Mouse (Mus musculus) megakaryocyte progenitor cell, adult 5-6 weeks (primary cell): Measurements from ENCODE around the gene Suclg1. TPM values are rescaled to one million over a fixed set of nuclear protein-coding genes. Genes with fewer than 3 reads are reported as not detected.

Experiments
- ATAC-seq: replicated peaks from 2 replicates; pipeline ENCODE4 v1.8.0; 2016; ENCODE audit warnings: mild to moderate bottlenecking, moderate TSS enrichment, inconsistent platforms; ENCODE audit not compliant: poor library complexity
- total RNA-seq, 2 experiments: library from RNA; stranded (forward) in 1 of 2; stranded (reverse) in 1 of 2; fragments of 157-497, 149-512 nt in 1 of 2; fragments of 200-1000 nt in 1 of 2; gene quantifications; 2 replicates each; pipeline versions ENCODE4 v1.2.3 to v1.2.4; 2015 to 2017

Suclg1 gene
- total RNA-seq, 2 experiments from 2014 or later, result 123 to 175 TPM

DNA sequence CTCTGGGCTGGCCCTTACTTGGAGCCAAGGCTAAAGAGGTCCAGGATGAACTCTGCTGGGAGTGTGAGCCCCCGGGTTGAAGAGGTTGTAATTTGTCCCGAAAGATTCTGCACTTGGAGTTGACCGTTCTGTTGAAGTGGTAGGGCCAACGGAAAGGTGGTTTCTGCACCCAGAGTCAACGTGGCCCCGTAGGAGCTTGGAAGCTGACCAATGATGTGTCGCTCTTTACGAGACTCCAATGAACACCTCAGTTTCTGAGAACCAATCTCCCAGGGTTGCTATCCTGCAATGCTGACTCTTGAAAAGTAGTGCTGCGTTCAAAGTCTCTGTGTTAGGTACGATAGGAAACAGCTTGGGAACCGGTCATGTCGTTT is 854 bp downstream of the Suclg1 start:
- peak; percentile 32 for ATAC-seq

GRCm38 (mm10) chr6:73249851-73250250 is 1.7 kb downstream of the Suclg1 start:
- ATAC-seq, result no peak

DNA sequence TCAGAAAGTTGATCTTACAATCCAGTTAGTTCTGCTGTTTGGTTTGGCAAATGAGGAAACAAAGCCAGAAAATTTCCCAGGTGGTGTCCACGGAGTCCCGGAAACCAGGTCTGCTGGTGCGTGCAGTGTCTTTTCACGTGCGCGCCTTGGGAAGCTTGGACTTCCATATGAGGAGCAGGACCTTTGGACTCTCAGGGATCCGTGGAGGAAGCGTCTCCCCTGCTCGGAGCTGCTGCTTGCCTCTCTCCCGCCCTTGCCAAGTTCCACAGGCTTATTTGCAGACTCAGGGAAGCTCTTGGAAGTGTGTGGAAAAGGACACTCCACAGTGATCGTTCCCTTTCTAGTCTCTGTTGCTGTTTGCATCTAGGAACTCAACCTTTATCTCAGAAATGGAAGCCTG is 3.2 kb downstream of the Suclg1 start:
- ATAC-seq, result no peak

DNA sequence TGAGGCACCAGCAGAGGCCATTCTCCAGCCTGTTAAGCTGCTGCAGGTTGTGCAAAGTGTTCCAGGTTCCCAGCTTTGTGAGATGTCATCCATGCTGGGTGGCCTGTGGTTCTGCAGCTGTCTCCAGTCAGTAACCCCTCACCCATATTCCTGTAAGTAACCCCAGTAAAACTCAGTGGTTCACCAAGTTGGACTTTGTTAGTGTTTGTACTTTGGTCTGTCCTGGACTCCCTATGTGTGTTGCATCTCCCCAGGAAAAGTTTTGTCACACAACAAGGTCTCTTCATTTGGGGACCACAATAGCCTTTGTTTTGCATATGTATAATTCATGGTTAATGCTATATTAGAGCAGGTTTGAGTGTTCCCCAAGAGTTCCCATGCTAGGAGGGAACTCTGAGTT is 4.2 kb downstream of the Suclg1 start:
- no peak for ATAC-seq

DNA sequence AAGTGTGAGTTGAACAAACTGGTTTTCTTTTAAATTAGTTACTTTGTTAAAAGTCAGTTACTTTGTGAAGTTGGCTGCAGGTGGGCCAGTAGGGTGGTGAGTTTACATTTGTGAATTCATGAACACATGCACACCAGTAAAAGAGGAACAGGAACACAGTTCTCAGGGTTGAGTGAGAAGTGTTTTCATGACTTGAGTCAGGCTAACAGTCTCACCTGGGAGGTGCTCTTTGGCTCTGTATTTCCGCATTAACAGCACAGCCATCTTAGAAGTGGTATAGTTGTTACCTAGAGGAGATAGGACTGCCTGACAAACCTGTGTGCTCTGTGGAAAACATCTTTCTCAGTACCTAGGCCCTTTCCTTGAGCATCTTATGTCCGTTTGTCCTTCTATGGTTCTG is 4.8 kb downstream of the Suclg1 start:
- no peak for ATAC-seq

- ATAC-seq, result no peak
Observed at GRCm38 (mm10) chr6:73253584-73253983, 5.4 kb downstream of the Suclg1 start.

GRCm38 (mm10) chr6:73254307-73255228 is 6.4 kb downstream of the Suclg1 start:
- ATAC-seq, result peak; percentile 79

DNA sequence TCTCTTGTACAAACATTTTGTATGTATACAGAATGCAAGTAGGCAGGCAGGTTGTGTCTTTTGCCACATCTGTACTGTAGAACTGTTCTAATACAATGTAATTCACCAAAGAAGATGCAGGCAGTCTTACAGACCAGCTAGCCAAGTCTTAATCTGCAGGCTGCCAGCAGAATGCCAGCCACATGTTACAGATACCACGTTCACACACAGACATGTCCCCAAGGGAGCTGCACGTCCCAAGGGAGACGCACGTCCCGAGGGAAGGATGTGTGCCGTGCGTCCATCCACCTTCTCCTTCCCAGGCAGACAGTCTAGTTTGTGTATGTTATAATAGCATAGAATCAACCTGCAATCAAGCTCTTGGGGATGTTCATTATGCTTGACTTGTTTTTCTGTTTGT is 8.9 kb downstream of the Suclg1 start:
- ATAC-seq, result no peak

DNA sequence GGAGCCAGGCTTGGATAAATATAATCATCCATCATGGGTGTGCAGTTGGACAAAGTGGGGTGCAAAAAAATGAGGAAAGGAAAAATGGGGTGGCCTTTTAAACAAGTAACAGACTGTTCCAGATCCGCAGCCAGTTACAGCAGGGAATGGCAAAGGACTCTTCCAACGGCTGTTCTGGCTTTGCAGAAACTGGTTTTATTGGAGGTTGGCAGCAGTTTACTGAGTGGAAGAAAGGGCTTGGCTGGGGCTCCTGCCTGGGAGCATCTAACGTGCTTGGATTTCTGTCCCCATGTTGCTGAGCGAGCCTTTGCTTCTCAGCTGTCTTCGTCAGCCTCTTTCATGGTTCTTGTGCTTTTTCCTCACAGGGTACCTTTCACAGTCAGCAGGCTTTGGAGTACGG is 11.9 kb downstream of the Suclg1 start:
- ATAC-seq, result no peak

- ATAC-seq, result no peak
Observed at GRCm38 (mm10) chr6:73264801-73265200, 16.6 kb downstream of the Suclg1 start.

DNA sequence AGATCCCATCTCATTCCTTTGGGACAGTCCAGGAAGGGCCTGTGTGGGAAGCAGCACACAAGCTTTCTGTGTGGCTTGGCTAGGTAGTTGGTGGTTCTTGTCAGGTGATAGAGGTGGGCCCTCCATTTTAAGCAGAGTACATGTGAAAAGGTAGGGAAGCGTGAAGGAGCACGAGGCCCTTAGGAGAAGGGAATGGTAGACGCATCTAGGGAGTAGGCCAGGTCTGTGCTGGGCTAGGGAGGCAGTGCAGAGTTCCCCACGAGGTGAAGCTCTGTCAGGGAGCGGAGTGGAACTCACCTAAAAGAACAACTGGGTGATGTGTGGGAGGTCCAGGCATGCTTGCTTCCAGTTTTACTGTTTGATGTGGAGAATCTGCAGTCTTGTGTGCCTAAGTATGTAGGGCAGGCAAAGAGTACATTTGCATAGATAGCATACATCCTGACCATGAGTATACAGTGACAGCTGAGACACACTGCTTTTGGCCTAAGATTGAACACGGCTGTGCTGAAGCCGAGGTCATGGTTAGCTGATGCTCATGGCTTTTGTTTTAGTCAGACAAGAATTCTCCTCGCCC is 19.6 kb downstream of the Suclg1 start:
- ATAC-seq, result no peak

GRCm38 (mm10) chr6:73269374-73269773 is 21.2 kb downstream of the Suclg1 start:
- no peak for ATAC-seq

- no peak for ATAC-seq
Observed at GRCm38 (mm10) chr6:73271546-73272091, 23.4 kb downstream of the Suclg1 start.

- no peak for ATAC-seq
Observed at GRCm38 (mm10) chr6:73275002-73275401, 26.8 kb downstream of the Suclg1 start.

- no peak for ATAC-seq
Observed at GRCm38 (mm10) chr6:73279681-73280080, 31.5 kb downstream of the Suclg1 start.

DNA sequence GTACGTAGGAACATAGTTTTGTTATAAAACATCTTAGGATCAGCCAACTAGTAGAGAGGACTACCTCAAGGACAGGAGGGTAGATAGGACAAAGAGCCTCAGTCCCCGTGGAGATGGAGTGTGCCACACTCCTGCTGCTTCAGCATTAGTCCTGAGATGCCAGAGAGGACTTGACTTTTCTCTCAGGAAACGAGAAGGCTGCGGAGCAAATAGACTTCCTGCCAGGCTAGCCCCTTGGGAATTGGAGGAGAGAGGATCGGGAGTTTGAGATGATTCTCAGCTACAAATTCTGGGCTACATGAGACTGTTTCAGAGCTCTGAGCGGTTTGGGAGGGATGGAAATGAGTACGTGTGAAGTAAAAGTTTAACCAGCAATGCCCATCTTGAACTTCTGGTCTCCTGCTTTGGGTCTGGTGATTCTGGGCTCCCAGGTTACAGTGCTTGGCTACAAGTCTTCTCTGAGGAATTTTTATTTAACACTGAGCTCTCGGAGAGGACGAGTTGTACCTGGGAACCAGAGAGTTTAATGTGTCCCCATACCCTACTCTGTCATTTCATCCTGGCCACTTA is 32.4 kb downstream of the Suclg1 start:
- ATAC-seq, result no peak

DNA sequence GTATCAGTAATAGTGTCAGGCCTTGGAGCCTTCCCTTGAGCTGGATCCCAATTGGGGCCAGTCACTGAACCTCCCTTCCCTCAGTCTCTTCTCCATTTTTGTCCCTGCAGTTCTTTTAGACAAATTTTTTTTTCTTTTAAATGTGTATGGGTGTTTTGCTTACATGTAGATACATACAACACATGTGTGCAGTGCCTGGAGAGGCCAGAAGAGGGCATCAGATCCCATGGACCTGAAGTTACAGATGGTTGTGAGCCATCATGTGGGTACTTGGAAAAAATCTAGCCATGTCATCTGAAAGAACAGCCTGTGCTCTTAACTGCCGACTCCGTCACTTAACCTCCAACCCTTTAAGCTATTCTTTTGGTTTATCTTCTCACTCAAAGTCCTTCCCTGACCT is 38.1 kb downstream of the Suclg1 start:
- ATAC-seq, result no peak

- ATAC-seq, result no peak
Observed at GRCm38 (mm10) chr6:73306837-73307236, 58.7 kb downstream of the Suclg1 start.

DNA sequence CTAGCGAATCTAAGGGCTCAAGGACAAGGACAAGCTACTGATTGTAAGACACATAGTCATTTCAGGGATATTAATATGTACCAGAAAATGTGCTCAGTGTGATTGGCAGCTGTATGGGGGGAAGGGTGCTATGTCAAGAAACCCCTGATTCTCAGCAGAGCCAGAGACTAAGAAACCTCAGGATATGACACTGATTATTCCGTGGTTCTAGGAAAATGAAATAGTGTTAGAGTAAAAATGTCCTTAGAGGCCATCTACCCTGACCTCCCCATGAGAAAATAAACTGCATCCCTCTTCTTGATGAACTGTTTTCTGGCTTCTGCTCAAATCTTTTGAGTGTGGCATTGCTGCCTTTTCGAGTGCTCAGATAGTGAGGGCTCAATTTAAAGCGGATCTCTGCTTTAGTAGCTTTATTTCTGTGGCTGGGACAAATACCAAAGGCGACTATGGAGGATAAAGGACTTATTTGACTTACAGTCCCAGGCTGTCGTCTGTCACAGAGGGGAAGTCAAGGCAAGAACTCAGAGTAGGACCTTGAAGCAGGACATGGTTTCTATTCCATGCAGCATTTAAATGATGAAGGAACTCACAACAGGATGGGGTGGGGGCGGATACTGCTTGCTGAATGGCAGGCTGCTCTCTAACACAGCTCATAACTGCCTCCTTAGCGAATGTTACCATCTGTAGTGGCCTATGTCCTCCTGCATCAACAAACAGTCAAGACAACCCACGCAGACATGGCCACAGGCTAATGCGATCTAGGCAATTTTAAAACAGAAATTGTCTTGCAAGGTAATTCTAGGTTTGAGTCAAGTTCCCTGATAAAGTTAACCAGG is 60.7 kb downstream of the Suclg1 start:
- ATAC-seq, result no peak

GRCm38 (mm10) chr6:73311335-73311734 is 63.2 kb downstream of the Suclg1 start:
- no peak for ATAC-seq

- ATAC-seq, result no peak
Observed at GRCm38 (mm10) chr6:73311786-73312185, 63.6 kb downstream of the Suclg1 start.
